Mouse (Mus musculus) cortical plate, adult 2 months (tissue): ENCODE measurements around the gene Rmi1. TPM values are rescaled to one million over a fixed set of nuclear protein-coding genes. Genes with fewer than 3 reads are reported as not detected.
"Not testable (repeated sequence)": the region's sequence is repeated elsewhere in the genome, so short reads cannot be mapped to it uniquely, and the experiment has no call there.

ENCODE experiments used
- H3K27ac ChIP-seq: fragments of 200-500 bp; 2 replicates; pipeline ENCODE4 v1.5.1; 2012; ENCODE audit warnings: low read length, control low read depth, inconsistent platforms; ENCODE audit not compliant: insufficient read depth
- H3K4me1 ChIP-seq: fragments of 200-500 bp; 2 replicates; pipeline ENCODE4 v1.6.1; 2011; ENCODE audit warnings: low read length; ENCODE audit not compliant: control insufficient read depth, insufficient read depth
- H3K4me3 ChIP-seq: fragments of 200-500 bp; 2 replicates; pipeline ENCODE4 v1.5.1; 2011; ENCODE audit warnings: mild to moderate bottlenecking, low read length, control low read depth; ENCODE audit not compliant: insufficient read depth
- CTCF ChIP-seq: fragments of 200-500 bp; IDR thresholded peaks from 2 replicates; pipeline ENCODE4 v1.5.1; 2011; ENCODE audit warnings: mild to moderate bottlenecking, control low read depth, low read length; ENCODE audit not compliant: insufficient read depth; ENCODE audit errors: extremely low read depth
- POLR2A ChIP-seq: fragments of 200-500 bp; IDR thresholded peaks from 2 replicates; pipeline ENCODE4 v1.6.1; 2011; ENCODE audit warnings: mild to moderate bottlenecking, low read length, control low read depth; ENCODE audit not compliant: insufficient read depth; ENCODE audit errors: extremely low read depth
- polyA plus RNA-seq: library from polyadenylated mRNA; depleted of rRNA; stranded (reverse); fragments of >200 nt; gene quantifications from 2 replicates; pipeline ENCODE4 v1.2.3, GENCODE M21; 2012; rRNA removed

Rmi1 gene
- 12.2 and 13.3 TPM in 2 replicates for polyA plus RNA-seq

- H3K4me3 ChIP-seq: peak within 1 kb of the TSS; percentile 86
- H3K27ac ChIP-seq: peak within 1 kb of the TSS; percentile 100
- H3K4me1 ChIP-seq: no peaks in the 10 kb centered on the region; the same call in 1 of the 2 replicates
- TF ChIP-seq POLR2A (peak; percentile 99), CTCF (no peak)
These were observed at the start of gene Rmi1 for GRCm38 (mm10) chr13:58402003-58402743. Rmi1 (plus strand) TSS chr13:58402248.

DNA sequence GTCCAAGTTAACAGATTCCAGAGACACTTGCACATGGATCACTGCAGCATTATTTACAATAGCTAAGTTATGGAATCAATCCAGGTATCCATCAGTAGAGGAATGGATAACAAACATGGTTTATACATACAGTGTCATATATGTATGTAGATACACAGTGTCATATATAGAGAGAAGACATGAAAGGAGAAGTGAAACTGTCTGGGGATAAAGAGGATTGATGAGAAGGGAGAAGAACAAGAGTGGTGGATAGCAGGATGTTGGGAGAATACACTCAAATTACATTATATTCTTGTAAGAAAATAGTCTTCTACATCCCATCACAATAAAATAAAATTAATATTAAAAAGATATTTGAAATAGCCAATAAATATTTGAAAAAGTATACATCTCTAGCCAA, 49.1 kb upstream of the Rmi1 start:
- Histone ChIP-seq H3K27ac (no peak overlapping the region), H3K4me3 (no peak overlapping the region), H3K4me1 (no peaks in the 10 kb centered on the region)
- TF ChIP-seq POLR2A: no peak
- no peak for TF ChIP-seq CTCF

GRCm38 (mm10) chr13:58358629-58359303, 43.3 kb upstream of the Rmi1 start, which contains the start of gene Kif27:
Kif27 (minus strand) TSS chr13:58359122.
- Histone ChIP-seq H3K27ac (no peak within 1 kb of the TSS), H3K4me3 (peak within 1 kb of the TSS; percentile 30), H3K4me1 (no peaks in the 10 kb centered on the region)
- TF ChIP-seq CTCF (no peak), POLR2A (no peak)

DNA sequence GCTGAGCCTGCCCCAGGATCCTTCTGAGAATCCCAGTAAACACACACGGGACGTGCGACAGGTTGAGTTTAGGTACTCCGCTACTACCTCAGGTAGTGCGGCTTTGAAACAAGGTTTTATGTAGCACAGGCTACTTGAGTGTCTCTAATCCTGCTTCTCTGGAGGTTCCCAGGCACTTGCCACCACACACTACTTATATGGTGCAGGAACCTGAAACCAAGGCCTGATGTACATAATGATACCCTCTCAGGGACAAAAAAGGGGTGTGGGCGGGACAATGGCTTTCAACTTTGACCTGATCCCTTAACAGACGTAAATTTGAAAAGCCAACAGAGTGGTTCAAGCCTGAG, 42.8 kb upstream of the Rmi1 start:
- no peak overlapping the region for H3K27ac ChIP-seq
- no peak for TF ChIP-seq CTCF
- no peak for TF ChIP-seq POLR2A
- no peaks in the 10 kb centered on the region for H3K4me1 ChIP-seq
- H3K4me3 ChIP-seq: peak overlapping the region; percentile 30

GRCm38 (mm10) chr13:58364353-58365175, 37.5 kb upstream of the Rmi1 start:
- TF ChIP-seq CTCF (no peak), POLR2A (no peak)

DNA sequence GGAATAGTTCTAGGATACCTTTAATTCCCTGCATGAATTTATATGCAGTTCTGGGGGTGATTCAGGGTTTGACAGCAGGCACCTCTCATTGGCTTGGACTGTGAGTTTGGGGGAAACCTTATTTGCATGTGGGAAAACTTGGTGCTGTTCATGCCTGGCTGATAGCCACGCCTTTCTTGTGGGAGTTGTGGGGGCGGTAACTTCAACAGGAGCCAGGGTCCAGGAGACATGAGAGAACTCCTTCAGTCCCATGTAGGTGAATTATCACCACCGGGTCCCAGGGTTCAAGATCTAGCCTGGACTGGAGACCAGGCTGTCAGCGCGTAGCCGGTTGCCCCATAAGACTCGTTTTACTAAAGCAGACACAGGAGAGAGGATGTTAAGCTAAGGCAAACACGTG, 36.9 kb upstream of the Rmi1 start:
- not testable (repeated sequence) for H3K4me1 ChIP-seq, H3K4me3 ChIP-seq, H3K27ac ChIP-seq

More at GRCm38 (mm10) chr13:58364353-58365175, 37.5 kb upstream of the Rmi1 start:
- Histone ChIP-seq H3K4me3 (no peak overlapping the region), H3K4me1 (no peaks in the 10 kb centered on the region), H3K27ac (no peak overlapping the region)

DNA sequence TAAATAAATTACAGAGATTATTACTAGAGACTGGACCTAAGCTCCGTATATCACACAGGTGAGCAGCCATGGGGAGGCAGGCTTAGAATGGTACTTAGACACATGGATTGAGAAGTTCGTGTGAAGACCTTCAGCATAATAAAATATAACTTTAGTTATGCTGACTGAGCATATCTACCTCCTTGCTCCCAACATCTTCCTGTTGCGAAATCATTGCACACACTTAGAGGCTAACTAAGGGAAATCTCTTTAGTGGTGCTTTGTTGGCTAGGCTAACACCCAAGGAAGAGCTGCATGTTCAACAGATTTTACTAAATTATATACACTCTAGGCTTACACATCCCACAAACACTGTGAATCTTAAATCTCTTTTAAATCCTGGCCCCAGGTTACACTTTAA, 35.7 kb upstream of the Rmi1 start:
- TF ChIP-seq CTCF (no peak), POLR2A (no peak)
- Histone ChIP-seq H3K4me3 (no peak overlapping the region), H3K4me1 (no peaks in the 10 kb centered on the region), H3K27ac (no peak overlapping the region)

DNA sequence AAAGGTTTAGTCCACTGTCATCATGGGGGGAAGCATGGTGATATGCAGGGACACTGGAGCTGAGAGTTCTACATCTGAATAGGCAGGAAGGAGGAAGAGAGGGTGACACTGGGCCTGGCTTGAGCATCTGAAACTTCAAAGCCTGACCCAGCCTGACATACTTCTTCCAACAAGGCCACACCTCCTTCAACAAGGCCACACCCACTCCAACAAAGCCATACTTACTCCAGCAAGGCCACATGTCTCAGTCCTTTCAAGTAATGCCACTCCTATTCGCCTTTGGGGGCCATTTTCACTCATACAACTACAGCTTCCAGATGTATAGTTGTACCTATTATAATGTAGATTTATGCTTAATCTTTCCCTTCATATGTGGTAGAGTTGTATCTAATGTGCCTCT, 34.4 kb upstream of the Rmi1 start:
- TF ChIP-seq CTCF (no peak), POLR2A (no peak)
- H3K4me1 ChIP-seq: no peaks in the 10 kb centered on the region
- no peak overlapping the region for H3K27ac ChIP-seq
- H3K4me3 ChIP-seq: no peak overlapping the region

- no peak for TF ChIP-seq POLR2A
- TF ChIP-seq CTCF: no peak
- no peak overlapping the region for H3K27ac ChIP-seq
- H3K4me3 ChIP-seq: no peak overlapping the region
- no peaks in the 10 kb centered on the region for H3K4me1 ChIP-seq
These were observed 33.2 kb upstream of the Rmi1 start for GRCm38 (mm10) chr13:58368835-58369234.
